Mouse (Mus musculus) liver, embryonic 13.5 days (tissue): ENCODE data around the gene Inpp4b. TPM values are rescaled to one million over a fixed set of nuclear protein-coding genes. Genes with fewer than 3 reads are reported as not detected.
"Not testable (repeated sequence)": the region's sequence is repeated elsewhere in the genome, so short reads cannot be mapped to it uniquely, and the experiment has no call there.

Experiments
- ATAC-seq: fragments of 200-750 bp; cut with Nextera tagmentation; 2 replicates; pipeline ENCODE4 v1.8.0; 2017; ENCODE audit warnings: low read depth, mild to moderate bottlenecking, moderate number of reproducible peaks, moderate library complexity
- DNase-seq: peaks from one replicate; pipeline ENCODE4 v3.0.0; 2022
- H3K27ac ChIP-seq: fragments of 300-500 bp; sonication (generic); 2 replicates; pipeline ENCODE4 v1.5.1; 2015; ENCODE audit warnings: moderate library complexity, mild to moderate bottlenecking, inconsistent platforms
- H3K27me3 ChIP-seq: fragments of 300-500 bp; sonication (generic); 2 replicates; pipeline ENCODE4 v1.6.1; 2015; ENCODE audit warnings: mild to moderate bottlenecking, inconsistent platforms
- H3K36me3 ChIP-seq: fragments of 300-500 bp; sonication (generic); 2 replicates; pipeline ENCODE4 v1.6.1; 2015; ENCODE audit warnings: mild to moderate bottlenecking, inconsistent platforms
- H3K4me1 ChIP-seq: fragments of 300-500 bp; sonication (generic); replicated peaks from 2 replicates; pipeline ENCODE4 v1.6.1; 2015; ENCODE audit warnings: inconsistent platforms
- H3K4me2 ChIP-seq: fragments of 300-500 bp; sonication (generic); 2 replicates; pipeline ENCODE4 v1.6.1; 2015; ENCODE audit warnings: inconsistent platforms, mild to moderate bottlenecking, moderate library complexity
- H3K4me3 ChIP-seq: fragments of 300-500 bp; sonication (generic); replicated peaks from 2 replicates; pipeline ENCODE4 v1.5.1; 2015; ENCODE audit warnings: mild to moderate bottlenecking, inconsistent platforms
- H3K9ac ChIP-seq: fragments of 300-500 bp; sonication (generic); 2 replicates; pipeline ENCODE4 v1.6.1; 2015; ENCODE audit warnings: mild to moderate bottlenecking, inconsistent platforms
- H3K9me3 ChIP-seq: fragments of 300-500 bp; sonication (generic); replicated peaks from 2 replicates; pipeline ENCODE4 v1.6.1; 2016; ENCODE audit warnings: inconsistent platforms
- whole genome bisulfite sequencing: fragments of 180-500 bp; shearing (Covaris S2); methylation state at CpG from one replicate; pipeline ENCODE4 v1.1.7; 2015; ENCODE audit not compliant: insufficient replicate concordance; 5-methylcytosine and 5-hydroxymethylcytosine counted together
- polyA plus RNA-seq: library from polyadenylated mRNA; unstranded; fragments of >200 nt; fragmentation: Nextera tagmentation; extraction: Ambion mirVana; gene quantifications from 2 replicates; pipeline ENCODE4 v1.2.1, GENCODE M21; 2015

Inpp4b gene
- polyA plus RNA-seq, 1 experiment from 2014 or later = 2.2 TPM

DNA sequence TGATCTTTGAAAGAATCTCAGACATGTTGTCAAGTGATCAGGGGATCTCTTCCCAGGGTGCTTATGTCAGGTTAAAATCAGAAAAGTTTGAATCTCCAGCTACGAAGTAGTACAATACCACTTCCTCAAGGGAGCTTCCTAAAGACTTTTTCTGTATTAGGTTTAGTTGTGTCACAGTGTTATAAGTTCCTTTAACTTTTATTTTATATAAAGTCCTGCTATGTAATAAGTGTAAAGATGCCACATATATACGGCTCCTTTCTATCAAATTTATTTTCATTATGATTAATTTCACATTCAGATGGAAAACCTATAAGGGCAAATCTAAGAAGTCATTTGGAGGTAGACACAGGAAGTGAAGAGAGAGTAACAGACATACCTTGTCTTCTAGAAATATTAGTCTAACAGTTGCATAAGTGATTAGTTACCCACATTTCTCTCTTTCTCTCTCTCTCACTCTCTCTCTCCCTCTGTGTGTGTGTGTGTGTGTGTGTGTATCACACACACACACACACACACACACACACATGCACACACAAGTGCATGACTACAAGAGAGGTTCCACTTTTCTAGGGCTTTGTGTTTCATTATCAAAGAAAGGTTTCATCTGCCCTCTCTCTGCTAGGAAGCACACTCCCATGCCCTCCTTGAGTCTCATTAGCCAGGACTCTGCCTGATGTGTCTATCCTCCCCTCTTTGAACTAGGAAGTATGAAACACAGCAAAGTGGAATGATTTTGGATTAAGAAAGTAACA lies 438.7 kb downstream of the Inpp4b start:
- ATAC-seq (no peak), DNase-seq (no peak)
- H3K36me3 ChIP-seq = no peaks in the 10 kb centered on the region
- no peak overlapping the region for H3K4me2 ChIP-seq
- H3K4me3 ChIP-seq = no peak overlapping the region
- no peaks in the 10 kb centered on the region for H3K27me3 ChIP-seq
- H3K27ac ChIP-seq = no peak overlapping the region
- peaks cover 4% of the 10 kb centered on the region; the same call in 1 of the 2 replicates for H3K4me1 ChIP-seq
- H3K9ac ChIP-seq = no peak overlapping the region
- no peaks in the 10 kb centered on the region for H3K9me3 ChIP-seq
- 74% methylated on average over 2 of the region's 2 CpGs for WGBS

DNA sequence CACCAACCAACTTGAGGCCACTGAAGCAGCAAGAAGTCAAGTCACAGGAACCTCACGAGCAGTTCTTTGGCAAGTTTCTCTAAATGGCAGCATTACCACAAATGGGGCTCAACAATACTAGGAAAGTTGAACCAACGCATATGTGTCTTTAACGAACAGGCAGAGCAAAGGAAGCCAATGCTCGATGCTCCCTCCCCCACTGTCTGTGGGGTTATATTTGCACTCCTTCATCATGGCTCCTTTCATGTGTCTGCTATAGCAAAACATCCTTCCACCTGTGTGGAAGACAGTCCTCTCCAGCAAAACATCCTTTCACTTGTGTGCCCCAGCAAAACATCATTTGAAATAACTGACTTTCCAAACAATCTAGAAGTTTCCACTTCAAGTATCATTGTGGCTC lies 440.4 kb downstream of the Inpp4b start:
- no peak overlapping the region for H3K4me3 ChIP-seq
- H3K9me3 ChIP-seq = no peaks in the 10 kb centered on the region
- 70% methylated on average over 4 of the region's 4 CpGs for WGBS
- H3K27me3 ChIP-seq = no peaks in the 10 kb centered on the region
- peaks cover 4% of the 10 kb centered on the region; the same call in 1 of the 2 replicates for H3K4me1 ChIP-seq
- ATAC-seq (no peak), DNase-seq (no peak)
- H3K9ac ChIP-seq = no peak overlapping the region
- H3K36me3 ChIP-seq = no peaks in the 10 kb centered on the region
- no peak overlapping the region for H3K27ac ChIP-seq
- no peak overlapping the region for H3K4me2 ChIP-seq

DNA sequence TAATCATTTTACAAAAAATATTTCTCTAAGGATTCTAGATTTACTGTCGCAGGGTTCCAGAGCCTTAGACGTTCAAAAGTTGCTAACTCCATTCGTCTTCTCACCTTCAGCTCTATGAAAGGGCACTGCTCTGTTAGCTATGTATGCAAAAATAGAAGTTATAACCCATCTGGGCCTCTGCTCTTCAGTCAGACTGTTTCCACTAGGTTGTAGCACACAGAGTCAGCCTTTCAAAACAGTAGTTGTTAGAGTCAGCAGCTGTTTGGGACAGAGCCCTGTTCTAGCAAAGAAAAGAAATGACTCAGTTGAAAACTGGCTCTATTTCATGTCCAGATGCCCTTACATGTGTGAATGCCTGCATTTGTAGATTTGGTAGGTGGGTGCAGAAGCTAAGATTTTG lies 442.4 kb downstream of the Inpp4b start:
- Histone ChIP-seq H3K9ac (no peak overlapping the region), H3K27me3 (no peaks in the 10 kb centered on the region), H3K4me2 (no peak overlapping the region), H3K4me1 (no peaks in the 10 kb centered on the region), H3K4me3 (no peak overlapping the region), H3K9me3 (no peaks in the 10 kb centered on the region), H3K27ac (no peak overlapping the region), H3K36me3 (no peaks in the 10 kb centered on the region)
- WGBS = 68% methylated on average over 3 of the region's 3 CpGs
- no peak for DNase-seq
- ATAC-seq = no peak

DNA sequence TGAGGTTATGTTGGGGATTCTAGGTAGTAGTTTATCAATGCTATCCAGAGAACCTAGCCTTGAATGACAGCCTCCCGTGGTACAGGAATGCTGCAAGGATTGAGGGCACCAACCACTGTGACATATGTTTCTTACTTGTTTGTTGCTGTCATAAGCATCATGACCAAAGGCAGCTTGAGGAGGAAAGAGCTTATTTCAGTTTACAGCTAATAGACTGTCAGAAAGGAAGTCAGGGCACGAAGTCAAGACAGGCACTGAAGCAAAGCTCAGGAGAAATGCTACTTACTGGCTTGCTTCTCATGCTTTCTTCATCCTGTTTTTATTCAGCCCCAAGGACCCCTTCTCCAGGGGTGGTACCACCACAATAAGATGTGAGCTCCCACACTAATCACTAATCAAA lies 446.1 kb downstream of the Inpp4b start:
- Histone ChIP-seq H3K4me3 (no peak overlapping the region), H3K27ac (no peak overlapping the region), H3K4me2 (no peak overlapping the region), H3K27me3 (no peaks in the 10 kb centered on the region), H3K9ac (no peak overlapping the region), H3K9me3 (no peaks in the 10 kb centered on the region), H3K36me3 (no peaks in the 10 kb centered on the region), H3K4me1 (no peaks in the 10 kb centered on the region)
- no peak for DNase-seq
- 53% methylated on average over 2 of the region's 2 CpGs for WGBS
- no peak for ATAC-seq

DNA sequence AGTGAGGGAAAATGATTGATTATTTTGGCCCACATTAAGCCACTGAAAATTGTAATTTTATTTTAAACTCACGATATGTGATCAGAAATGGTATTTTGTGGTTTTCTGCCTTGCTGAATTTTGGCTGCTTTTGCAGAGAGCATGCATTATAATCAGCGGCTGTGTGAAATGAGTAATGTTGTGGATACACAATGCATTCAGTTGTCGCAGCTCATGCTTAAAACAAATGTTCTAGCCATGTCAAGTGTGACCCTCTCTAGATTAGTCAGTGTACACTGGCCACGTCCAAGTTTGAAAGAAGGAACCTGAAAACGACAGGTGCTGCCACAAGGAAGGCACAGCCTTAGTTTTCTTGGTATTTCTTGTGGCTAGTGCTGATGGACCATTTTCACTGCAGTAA lies 450.3 kb downstream of the Inpp4b start:
- H3K9ac ChIP-seq = no peak overlapping the region
- H3K9me3 ChIP-seq = no peaks in the 10 kb centered on the region
- no peak for ATAC-seq
- WGBS = 56% methylated on average over 5 of the region's 5 CpGs
- no peak overlapping the region for H3K4me2 ChIP-seq
- no peaks in the 10 kb centered on the region for H3K4me1 ChIP-seq
- no peak overlapping the region for H3K27ac ChIP-seq
- H3K36me3 ChIP-seq = no peaks in the 10 kb centered on the region
- H3K4me3 ChIP-seq = no peak overlapping the region
- H3K27me3 ChIP-seq = no peaks in the 10 kb centered on the region
- no peak for DNase-seq

DNA sequence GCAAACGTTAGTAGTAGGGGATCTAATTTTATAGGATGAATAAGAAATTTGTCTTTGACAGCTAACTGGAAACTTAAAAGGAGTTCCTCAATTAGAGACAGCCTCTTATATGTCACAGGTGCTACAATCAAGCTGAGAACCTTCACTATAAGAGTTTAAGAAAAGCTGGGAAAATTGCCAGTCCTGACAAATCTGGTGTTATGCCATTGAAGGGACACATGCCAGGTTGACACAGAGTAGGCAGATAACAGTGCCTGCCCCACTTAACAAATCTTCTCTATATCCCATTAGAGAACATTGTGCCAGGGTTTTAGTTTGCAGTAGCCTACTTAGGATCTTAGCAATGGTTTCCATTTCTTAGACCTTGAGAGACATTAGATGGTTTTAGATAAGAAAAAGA lies 456.1 kb downstream of the Inpp4b start:
- H3K4me2 ChIP-seq = no peak overlapping the region
- no peaks in the 10 kb centered on the region for H3K4me1 ChIP-seq
- H3K27ac ChIP-seq = no peak overlapping the region
- no peaks in the 10 kb centered on the region for H3K9me3 ChIP-seq
- ATAC-seq (no peak), DNase-seq (no peak)
- H3K9ac ChIP-seq = no peak overlapping the region
- no peak overlapping the region for H3K4me3 ChIP-seq
- no peaks in the 10 kb centered on the region for H3K36me3 ChIP-seq
- WGBS = 72% methylated on average over 1 of the region's 1 CpGs
- no peaks in the 10 kb centered on the region for H3K27me3 ChIP-seq

DNA sequence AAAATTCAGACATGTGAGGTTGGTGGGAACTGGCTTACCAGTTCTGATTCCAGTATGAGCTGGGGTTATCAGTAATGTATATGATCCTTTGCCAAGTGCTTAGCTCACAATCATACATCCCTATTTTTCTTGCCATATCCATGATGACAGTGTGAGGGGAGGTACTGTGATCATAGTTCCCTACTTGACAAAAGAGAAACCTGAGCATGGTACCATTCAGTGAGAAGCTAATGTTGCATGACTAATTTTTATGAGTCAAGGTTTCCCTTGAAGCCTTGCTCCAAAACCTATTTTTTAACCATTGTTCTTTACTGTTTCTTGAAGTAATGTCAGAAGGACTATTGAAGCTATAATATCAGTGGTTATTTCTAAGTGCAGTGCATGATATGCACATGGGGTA lies 458.4 kb downstream of the Inpp4b start:
- Histone ChIP-seq H3K9me3 (no peaks in the 10 kb centered on the region), H3K27ac (no peak overlapping the region), H3K4me3 (no peak overlapping the region), H3K27me3 (no peaks in the 10 kb centered on the region), H3K36me3 (no peaks in the 10 kb centered on the region), H3K4me1 (no peaks in the 10 kb centered on the region), H3K9ac (no peak overlapping the region), H3K4me2 (no peak overlapping the region)
- ATAC-seq = no peak
- no peak for DNase-seq

DNA sequence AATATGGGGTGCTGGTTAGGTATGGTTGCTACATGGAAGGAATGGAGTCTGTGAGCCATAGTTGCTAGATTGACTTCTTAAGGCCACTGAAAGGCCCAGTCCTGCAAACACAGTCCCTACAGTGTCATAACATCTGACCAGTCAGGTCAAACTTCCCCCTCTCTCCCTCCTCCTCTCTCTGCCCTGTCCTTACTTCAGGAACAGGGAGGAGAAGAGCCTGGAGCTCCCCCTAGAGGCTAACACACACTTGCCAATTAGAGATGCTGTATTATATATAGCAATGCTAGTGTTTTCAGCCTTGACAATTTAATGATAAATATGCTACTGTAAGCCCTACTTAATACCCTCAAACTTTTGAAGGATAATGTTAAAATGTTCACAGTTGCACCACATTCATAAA lies 464.4 kb downstream of the Inpp4b start:
- Histone ChIP-seq H3K27ac (no peak overlapping the region), H3K27me3 (no peaks in the 10 kb centered on the region), H3K9me3 (no peaks in the 10 kb centered on the region), H3K4me3 (no peak overlapping the region), H3K4me1 (0 out of 2 replicates have a peak, but pooled peaks cover 2% of the 10 kb centered on the region), H3K4me2 (no peak overlapping the region), H3K36me3 (no peaks in the 10 kb centered on the region), H3K9ac (no peak overlapping the region)
- ATAC-seq (peak; percentile 78), DNase-seq (peak; percentile 44)

DNA sequence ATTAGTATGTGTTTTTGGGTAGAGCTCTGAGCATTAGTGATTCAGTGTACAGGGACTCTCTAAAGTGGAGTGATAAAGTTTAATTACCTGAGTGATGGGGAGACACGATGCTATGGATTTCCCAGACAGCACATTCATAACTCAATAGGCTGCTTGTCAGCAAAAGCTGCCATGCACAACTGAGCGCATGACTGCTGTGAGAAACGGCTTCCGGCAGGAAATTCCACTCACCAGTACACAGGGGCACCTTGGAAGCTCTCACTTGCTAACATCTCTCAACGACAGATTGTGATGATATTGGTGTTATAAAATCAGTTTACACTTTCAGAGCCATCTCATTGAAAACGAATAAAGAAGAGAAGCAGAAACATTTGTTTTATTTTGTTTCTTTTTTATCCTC lies 465.2 kb downstream of the Inpp4b start:
- Histone ChIP-seq H3K27ac (no peak overlapping the region), H3K27me3 (no peaks in the 10 kb centered on the region), H3K4me2 (no peak overlapping the region), H3K9ac (no peak overlapping the region), H3K4me3 (no peak overlapping the region), H3K4me1 (0 out of 2 replicates have a peak, but pooled peaks cover 2% of the 10 kb centered on the region), H3K9me3 (no peaks in the 10 kb centered on the region), H3K36me3 (no peaks in the 10 kb centered on the region)
- ATAC-seq (no peak), DNase-seq (no peak)
- 44% methylated on average over 6 of the region's 6 CpGs for WGBS

DNA sequence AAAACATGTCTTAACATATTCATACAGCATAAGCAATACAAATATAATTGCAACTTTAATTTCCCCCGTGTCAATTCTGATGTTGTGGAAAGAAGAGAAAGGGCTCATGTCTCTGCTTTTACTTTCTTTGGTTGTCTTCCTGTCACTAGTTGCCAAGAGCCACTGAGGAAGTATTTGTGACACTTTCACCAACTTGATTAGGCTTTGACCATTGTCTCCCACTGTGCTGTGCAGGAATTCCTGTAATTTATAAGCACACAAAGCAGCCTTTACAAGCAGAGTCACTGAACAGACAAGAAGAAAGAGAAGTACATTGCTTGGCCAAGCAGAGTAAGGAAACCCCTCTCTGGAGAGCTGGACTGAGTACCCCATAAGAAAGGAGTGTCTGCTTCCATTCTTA lies 466.1 kb downstream of the Inpp4b start:
- Histone ChIP-seq H3K4me2 (no peak overlapping the region), H3K4me1 (0 out of 2 replicates have a peak, but pooled peaks cover 2% of the 10 kb centered on the region), H3K9me3 (no peaks in the 10 kb centered on the region), H3K27ac (no peak overlapping the region), H3K9ac (no peak overlapping the region), H3K4me3 (no peak overlapping the region), H3K36me3 (no peaks in the 10 kb centered on the region), H3K27me3 (no peaks in the 10 kb centered on the region)
- WGBS = 31% methylated on average over 1 of the region's 1 CpGs
- ATAC-seq (no peak), DNase-seq (no peak)

DNA sequence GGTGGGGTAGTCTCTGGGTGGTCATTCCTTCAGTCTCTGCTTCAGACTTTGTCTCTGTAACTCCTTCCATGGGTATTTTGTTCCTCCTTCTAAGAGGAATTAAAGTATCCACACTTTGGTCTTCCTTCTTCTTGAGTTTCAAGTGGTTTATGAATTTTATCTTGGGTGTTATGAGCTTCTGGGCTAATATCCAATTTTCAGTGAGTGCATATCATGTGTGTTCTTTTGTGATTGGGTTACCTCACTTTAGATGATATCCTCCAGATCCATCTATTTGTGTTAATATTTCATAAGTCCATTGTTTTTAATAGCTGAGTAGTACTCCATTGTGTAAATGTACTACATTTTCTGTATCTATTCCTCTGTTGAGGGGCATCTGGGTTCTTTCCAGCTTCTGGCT lies 467.1 kb downstream of the Inpp4b start:
- not testable (repeated sequence) for H3K9ac ChIP-seq, H3K4me3 ChIP-seq, H3K4me1 ChIP-seq, ATAC-seq, H3K36me3 ChIP-seq, DNase-seq, H3K27me3 ChIP-seq, H3K27ac ChIP-seq, H3K4me2 ChIP-seq, H3K9me3 ChIP-seq

DNA sequence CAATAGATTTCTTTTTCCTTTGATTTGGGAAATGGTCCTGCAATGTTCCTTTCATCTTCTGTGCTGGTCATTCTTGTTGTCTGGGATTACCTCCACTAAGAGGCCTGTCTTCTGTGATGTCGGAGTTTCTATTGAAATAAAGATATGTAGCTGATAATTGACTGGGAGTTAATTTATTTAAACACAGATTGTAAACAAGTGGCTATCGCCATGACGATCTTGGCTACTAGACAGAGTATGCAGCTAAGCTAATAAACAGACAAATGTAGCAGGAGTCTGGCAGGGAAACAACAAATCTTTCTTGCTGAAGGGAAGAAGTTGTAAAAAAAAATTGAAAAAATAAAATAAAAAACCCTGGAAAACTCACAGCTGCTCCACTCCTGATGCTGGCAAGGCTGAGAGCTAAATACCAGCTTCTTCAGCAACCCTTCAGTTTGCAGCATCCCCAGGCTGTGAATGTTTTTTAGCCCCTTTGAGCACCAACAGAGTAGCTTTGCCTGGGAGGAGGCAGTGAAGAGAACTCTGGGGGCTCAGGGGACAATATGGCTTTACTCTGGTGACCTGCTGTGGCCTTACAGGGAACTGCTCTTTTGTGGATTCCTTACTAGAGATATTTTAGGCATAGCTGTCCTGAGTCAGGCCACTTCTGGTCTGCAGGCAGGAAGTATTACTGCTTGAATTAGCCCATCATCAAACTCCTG lies 469.8 kb downstream of the Inpp4b start:
- no peaks in the 10 kb centered on the region for H3K27me3 ChIP-seq
- 0 out of 2 replicates have a peak, but pooled peaks cover 2% of the 10 kb centered on the region for H3K4me1 ChIP-seq
- H3K36me3 ChIP-seq = no peaks in the 10 kb centered on the region
- no peak overlapping the region for H3K4me2 ChIP-seq
- no peak overlapping the region for H3K9ac ChIP-seq
- H3K27ac ChIP-seq = no peak overlapping the region
- ATAC-seq (no peak), DNase-seq (no peak)
- H3K9me3 ChIP-seq = no peaks in the 10 kb centered on the region
- 45% methylated on average over 3 of the region's 3 CpGs for WGBS
- no peak overlapping the region for H3K4me3 ChIP-seq
